17 mouse cellular contexts compared by ENCODE assay signal in the genomic region with DNA sequence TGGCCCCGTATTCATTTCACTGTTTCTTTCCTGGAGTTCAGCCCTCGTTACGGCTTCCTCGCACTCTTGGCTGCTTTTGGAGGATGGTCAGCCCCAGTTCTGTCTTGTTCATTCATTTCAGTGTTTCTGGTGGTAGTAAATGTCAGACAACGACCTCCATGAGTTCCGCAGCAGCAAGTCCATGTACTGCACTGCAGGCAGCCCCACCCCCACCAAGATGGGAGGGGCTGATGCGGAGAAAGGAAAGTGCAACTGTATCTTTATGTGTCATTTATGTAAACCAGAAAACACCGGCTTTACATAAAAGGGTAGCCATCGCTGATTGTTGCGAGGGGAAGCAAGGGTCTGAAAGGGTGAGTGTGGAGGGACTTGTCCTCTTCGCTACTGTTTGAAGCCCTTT.
A peak's percentile ranks its signal among the peaks of the same experiment; 100 is the strongest.
DNase-seq lines count a peak whose midpoint lies in the region; ATAC-seq lines count a peak whose summit lies in the region.
"Had no signal": no experiment of that assay in that cellular context is flagged by ENCODE, and none has a peak within 500 bp of the region (broad histone marks: within the 10 kb centered on the region; RNA-seq: fewer than 3 reads in every experiment).

No protein-coding gene starts in this region.

- no peaks in the 10 kb centered on the region for H3K36me3 ChIP-seq in embryonic facial prominence, embryonic 13.5 days
- H3K36me3 ChIP-seq in embryonic facial prominence, embryonic 10.5 days (replicated peaks): no peaks in the 10 kb centered on the region
- no peaks in the 10 kb centered on the region for H3K36me3 ChIP-seq in midbrain, embryonic 11.5 days (ENCODE audit: control insufficient read depth, insufficient read depth, low read length)
- 0 out of 2 replicates have a peak, but pooled peaks cover 3% of the 10 kb centered on the region for H3K36me3 ChIP-seq in midbrain, embryonic 16.5 days (ENCODE audit: control insufficient read depth, insufficient read depth, low read length)
- no peaks in the 10 kb centered on the region for H3K36me3 ChIP-seq in embryonic facial prominence, embryonic 14.5 days (ENCODE audit: control insufficient read depth, insufficient read depth, low read length)
- no peaks in the 10 kb centered on the region for H3K36me3 ChIP-seq in hindbrain, embryonic 12.5 days
- H3K36me3 ChIP-seq: heart, embryonic 10.5 days had no signal

- no peaks in the 10 kb centered on the region for H3K27me3 ChIP-seq in embryonic facial prominence, embryonic 13.5 days
- H3K27me3 ChIP-seq in embryonic facial prominence, embryonic 10.5 days (replicated peaks; ENCODE audit: low read depth, poor library complexity, severe bottlenecking): peaks cover 26% of the 10 kb centered on the region
- H3K27me3 ChIP-seq in midbrain, embryonic 11.5 days (ENCODE audit: control insufficient read depth, insufficient read depth, low read length): peaks cover 12% of the 10 kb centered on the region
- no peaks in the 10 kb centered on the region; the same call in 1 of the 2 replicates for H3K27me3 ChIP-seq in midbrain, embryonic 16.5 days (ENCODE audit: control insufficient read depth, insufficient read depth, low read depth, low read length)
- no peaks in the 10 kb centered on the region for H3K27me3 ChIP-seq in embryonic facial prominence, embryonic 14.5 days (replicated peaks; ENCODE audit: control insufficient read depth, insufficient read depth, low read length)
- H3K27me3 ChIP-seq in hindbrain, embryonic 12.5 days: 0 out of 2 replicates have a peak, but pooled peaks cover 3% of the 10 kb centered on the region

- H3K4me2 ChIP-seq in embryonic facial prominence, embryonic 13.5 days: peak overlapping the region; percentile 35
- no peak overlapping the region for H3K4me2 ChIP-seq in midbrain, embryonic 11.5 days
- no peak overlapping the region for H3K4me2 ChIP-seq in midbrain, embryonic 16.5 days (ENCODE audit: low read length)
- 0 out of 2 replicates have a peak overlapping the region, but pooled peaks have one; percentile 3 for H3K4me2 ChIP-seq in embryonic facial prominence, embryonic 14.5 days (ENCODE audit: low read depth, low read length)
- H3K4me2 ChIP-seq in hindbrain, embryonic 12.5 days (replicated peaks): no peak overlapping the region
- H3K4me2 ChIP-seq: hindbrain, embryonic 13.5 days had no signal

- no peak for ATAC-seq in embryonic facial prominence, embryonic 13.5 days (ENCODE audit: insufficient number of reproducible peaks, insufficient read depth, low FRiP score, low TSS enrichment, low read depth)
- ATAC-seq in midbrain, embryonic 11.5 days (ENCODE audit: low FRiP score): no peak
- ATAC-seq in midbrain, embryonic 16.5 days: no peak
- no peak for ATAC-seq in embryonic facial prominence, embryonic 14.5 days (ENCODE audit: low read depth)
- ATAC-seq in hindbrain, embryonic 12.5 days (ENCODE audit: low FRiP score): no peak
- ATAC-seq: forebrain, embryonic 14.5 days; liver, postnatal 0 days had no signal

- no peak overlapping the region for H3K4me3 ChIP-seq in embryonic facial prominence, embryonic 13.5 days
- H3K4me3 ChIP-seq in embryonic facial prominence, embryonic 10.5 days: no peak overlapping the region
- no peak overlapping the region for H3K4me3 ChIP-seq in midbrain, embryonic 11.5 days (ENCODE audit: low read depth, low read length)
- no peak overlapping the region for H3K4me3 ChIP-seq in midbrain, embryonic 16.5 days (ENCODE audit: low read depth, low read length)
- no peak overlapping the region for H3K4me3 ChIP-seq in embryonic facial prominence, embryonic 14.5 days (ENCODE audit: low read depth, low read length)
- H3K4me3 ChIP-seq in hindbrain, embryonic 12.5 days: no peak overlapping the region
- H3K4me3 ChIP-seq: heart, embryonic 10.5 days; hindbrain, embryonic 13.5 days; megakaryocyte, embryonic 14.5 days had no signal

- WGBS in embryonic facial prominence, embryonic 13.5 days: 42% methylated on average over 11 of the region's 11 CpGs
- 62% methylated on average over 11 of the region's 11 CpGs for WGBS in embryonic facial prominence, embryonic 10.5 days
- 51% methylated on average over 11 of the region's 11 CpGs for WGBS in midbrain, embryonic 11.5 days
- 46% methylated on average over 11 of the region's 11 CpGs for WGBS in midbrain, embryonic 16.5 days
- 53% methylated on average over 11 of the region's 11 CpGs for WGBS in embryonic facial prominence, embryonic 14.5 days
- WGBS in hindbrain, embryonic 12.5 days: 77% methylated on average over 11 of the region's 11 CpGs

- no peaks in the 10 kb centered on the region for H3K9me3 ChIP-seq in embryonic facial prominence, embryonic 13.5 days
- no peaks in the 10 kb centered on the region for H3K9me3 ChIP-seq in embryonic facial prominence, embryonic 10.5 days
- no peaks in the 10 kb centered on the region for H3K9me3 ChIP-seq in midbrain, embryonic 11.5 days (ENCODE audit: control insufficient read depth, low read length)
- H3K9me3 ChIP-seq in midbrain, embryonic 16.5 days (replicated peaks; ENCODE audit: control insufficient read depth, low read length, poor library complexity, severe bottlenecking): no peaks in the 10 kb centered on the region
- H3K9me3 ChIP-seq in embryonic facial prominence, embryonic 14.5 days (ENCODE audit: control insufficient read depth, low read length): no peaks in the 10 kb centered on the region
- H3K9me3 ChIP-seq in hindbrain, embryonic 12.5 days (replicated peaks): no peaks in the 10 kb centered on the region
- H3K9me3 ChIP-seq: heart, embryonic 10.5 days; hindbrain, embryonic 13.5 days; megakaryocyte, embryonic 14.5 days had no signal

- peaks cover 19% of the 10 kb centered on the region for H3K4me1 ChIP-seq in embryonic facial prominence, embryonic 13.5 days
- H3K4me1 ChIP-seq in embryonic facial prominence, embryonic 10.5 days: peaks cover 32% of the 10 kb centered on the region
- peaks cover 19% of the 10 kb centered on the region for H3K4me1 ChIP-seq in midbrain, embryonic 11.5 days (ENCODE audit: control insufficient read depth, insufficient read depth, low read length)
- peaks cover 12% of the 10 kb centered on the region for H3K4me1 ChIP-seq in midbrain, embryonic 16.5 days (ENCODE audit: control insufficient read depth, insufficient read depth, low read length)
- 0 out of 2 replicates have a peak, but pooled peaks cover 6% of the 10 kb centered on the region for H3K4me1 ChIP-seq in embryonic facial prominence, embryonic 14.5 days (ENCODE audit: control insufficient read depth, insufficient read depth, low read length)
- peaks cover 16% of the 10 kb centered on the region for H3K4me1 ChIP-seq in hindbrain, embryonic 12.5 days

- H3K27ac ChIP-seq in embryonic facial prominence, embryonic 13.5 days: no peak overlapping the region
- no peak overlapping the region for H3K27ac ChIP-seq in embryonic facial prominence, embryonic 10.5 days (replicated peaks)
- no peak overlapping the region for H3K27ac ChIP-seq in midbrain, embryonic 11.5 days (ENCODE audit: low read depth, low read length)
- no peak overlapping the region for H3K27ac ChIP-seq in midbrain, embryonic 16.5 days (ENCODE audit: low read length)
- no peak overlapping the region for H3K27ac ChIP-seq in embryonic facial prominence, embryonic 14.5 days (replicated peaks; ENCODE audit: low read depth, low read length)
- no peak overlapping the region for H3K27ac ChIP-seq in hindbrain, embryonic 12.5 days
- H3K27ac ChIP-seq: heart, embryonic 10.5 days; hindbrain, embryonic 13.5 days had no signal

- no peak overlapping the region for H3K9ac ChIP-seq in embryonic facial prominence, embryonic 13.5 days
- H3K9ac ChIP-seq in midbrain, embryonic 11.5 days (ENCODE audit: low read length): no peak overlapping the region
- no peak overlapping the region for H3K9ac ChIP-seq in midbrain, embryonic 16.5 days (ENCODE audit: low read depth, low read length)
- H3K9ac ChIP-seq in embryonic facial prominence, embryonic 14.5 days (ENCODE audit: low read depth, low read length): no peak overlapping the region
- H3K9ac ChIP-seq in hindbrain, embryonic 12.5 days: no peak overlapping the region
- H3K9ac ChIP-seq: hindbrain, embryonic 13.5 days; liver, postnatal 0 days had no signal

- DNase-seq in embryonic facial prominence, embryonic 10.5 days (ENCODE audit: low spot score): no peak
- DNase-seq in midbrain, embryonic 11.5 days (ENCODE audit: low spot score, missing footprints): peak; percentile 84
- no peak for DNase-seq in embryonic facial prominence, embryonic 14.5 days (ENCODE audit: low spot score)
- peak; percentile 38 for DNase-seq in testis, postnatal 14 days (ENCODE audit: low spot score)
- DNase-seq in thymus, postnatal 25 days: no peak
- DNase-seq: cerebellum, adult 11 months; cerebellum, postnatal 25 days; gastrocnemius, postnatal 36 days; kidney, postnatal 10 days; liver, postnatal 0 days had no signal

Comparison
In these comparisons a context has a peak if more than half of its experiments do, and no peak if none do; other contexts are left out.
1. H3K4me2 ChIP-seq: peak in embryonic facial prominence, embryonic 13.5 days (single experiment) and embryonic facial prominence, embryonic 14.5 days (single experiment); none in midbrain, embryonic 11.5 days (single experiment), midbrain, embryonic 16.5 days (single experiment) and hindbrain, embryonic 12.5 days (single experiment).
2. DNase-seq: peak in midbrain, embryonic 11.5 days (single experiment) and testis, postnatal 14 days (single experiment); none in embryonic facial prominence, embryonic 10.5 days (single experiment), embryonic facial prominence, embryonic 14.5 days (single experiment) and thymus, postnatal 25 days (single experiment).